Mouse (Mus musculus): ENCODE data around the gene Kifc5b. TPM values are rescaled to one million over a fixed set of nuclear protein-coding genes. Genes with fewer than 3 reads are reported as not detected.

Gene Kifc5b
- polyA plus RNA-seq (2012; rRNA removed; ENCODE audit: low replicate concordance) = 0.98 and 2.9 TPM in 2 replicates

DNA sequence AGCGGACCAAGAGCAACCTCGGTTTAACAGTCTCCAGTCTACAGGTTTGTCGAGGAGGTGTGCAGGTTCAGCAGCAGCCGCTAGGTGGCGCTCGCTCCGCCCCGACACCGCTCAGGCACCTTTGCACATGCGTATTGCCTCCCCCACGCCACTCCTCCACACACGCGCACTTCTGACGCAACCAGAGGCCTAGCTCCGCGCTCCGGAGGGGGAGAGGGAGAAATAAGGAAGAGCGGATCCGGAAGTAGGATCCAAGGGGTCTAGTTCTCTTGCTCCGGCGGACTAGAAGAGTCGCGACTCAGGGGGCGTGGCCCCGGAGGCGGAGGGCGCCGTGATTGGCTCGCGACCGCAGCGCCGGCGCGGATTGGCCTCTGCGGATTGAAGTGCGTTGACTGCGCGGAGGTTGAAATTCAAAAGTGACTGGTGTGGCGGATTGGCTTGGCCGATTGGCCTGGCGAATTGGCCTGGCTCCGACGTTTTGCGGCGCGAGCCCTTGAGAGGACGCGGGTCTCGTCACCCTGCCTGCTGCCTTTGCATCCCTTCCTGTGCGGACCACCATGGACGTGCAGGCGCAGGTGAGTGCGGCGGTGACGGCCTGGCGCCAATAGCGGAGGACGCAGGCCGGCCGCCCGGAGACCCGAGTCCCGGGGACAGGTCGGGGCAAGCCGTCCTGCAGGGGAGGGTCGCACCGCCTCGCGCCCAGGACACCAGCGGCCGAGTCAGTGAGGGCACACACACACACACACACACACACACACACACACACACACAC lies at the start of gene Kifc5b:
TSS of gene Kifc5b (plus strand) at position 381 of the 772 bp plus-strand sequence.

DNA sequence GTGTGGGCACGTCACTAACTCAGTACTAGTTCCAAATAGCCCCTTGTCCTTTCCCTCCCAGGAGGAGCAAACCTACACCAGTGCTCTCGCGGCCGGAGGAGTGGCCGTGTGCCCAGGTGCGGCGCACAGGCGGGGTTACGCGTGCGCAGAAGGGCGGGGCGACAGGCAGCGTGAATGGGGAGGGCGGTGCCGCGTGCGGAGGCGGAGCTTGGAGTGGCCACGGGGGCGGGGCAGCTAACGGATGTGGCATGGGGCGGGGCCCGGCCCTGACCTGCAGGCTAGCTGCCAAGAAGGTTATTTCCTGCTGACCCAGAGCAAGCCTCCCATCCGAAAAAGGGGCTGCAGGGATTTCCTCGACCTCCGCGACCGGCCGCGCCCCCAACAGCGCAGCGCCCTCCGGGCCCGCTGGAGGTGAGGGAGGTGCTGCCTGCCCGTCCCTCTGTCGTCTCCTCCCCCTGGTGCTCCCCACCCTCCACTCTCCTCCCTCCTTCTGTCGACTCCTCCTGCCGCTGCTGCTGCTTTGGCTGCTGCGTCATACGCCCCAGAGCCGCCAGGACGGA lies 16.0 kb downstream of the Kifc5b start, which contains the start of gene Phf1:
TSS of gene Phf1 (plus strand) at position 214 of the 560 bp plus-strand sequence.

DNA sequence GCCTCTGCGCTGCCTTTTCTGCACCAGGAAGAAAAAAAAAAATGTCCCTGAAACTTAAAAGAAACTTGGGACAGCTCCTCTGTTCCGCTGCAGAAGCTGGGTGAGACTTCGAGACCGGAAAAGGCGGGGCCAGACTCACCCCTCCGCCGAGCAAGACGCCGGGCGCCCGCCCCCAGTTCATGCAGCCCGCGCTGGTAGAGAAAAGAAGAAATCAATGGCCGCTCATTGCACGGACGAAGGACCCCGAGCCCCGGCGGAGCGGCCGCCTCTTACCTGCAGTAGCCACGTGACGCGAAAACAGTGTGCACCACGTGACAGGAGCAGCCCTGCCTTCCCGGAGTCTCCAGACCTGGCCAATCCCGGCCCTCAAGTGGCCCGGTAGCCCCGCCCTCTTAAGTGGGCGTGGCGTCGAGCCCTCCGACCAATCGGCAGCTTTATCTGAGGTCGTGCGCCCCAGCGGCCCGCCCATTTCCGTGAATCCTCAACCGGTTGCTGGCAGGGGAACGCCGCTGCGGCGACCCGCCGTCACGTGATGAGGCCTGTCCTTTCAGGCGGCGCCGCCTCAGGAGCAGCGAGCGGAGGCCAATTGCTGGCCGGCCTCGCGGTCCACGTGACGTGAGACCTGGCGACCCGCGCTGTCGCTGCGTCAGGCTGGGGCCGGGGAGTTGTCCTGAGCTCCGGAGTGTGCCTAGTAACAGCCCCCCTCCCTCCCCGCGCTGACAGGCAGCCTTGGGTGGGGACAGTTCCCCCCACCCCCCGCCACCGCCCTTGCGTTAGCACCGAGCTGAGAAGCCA lies 22.5 kb downstream of the Kifc5b start, which contains the start of gene Cuta:
TSS of gene Cuta (minus strand) at position 392 of the 795 bp plus-strand sequence.

DNA sequence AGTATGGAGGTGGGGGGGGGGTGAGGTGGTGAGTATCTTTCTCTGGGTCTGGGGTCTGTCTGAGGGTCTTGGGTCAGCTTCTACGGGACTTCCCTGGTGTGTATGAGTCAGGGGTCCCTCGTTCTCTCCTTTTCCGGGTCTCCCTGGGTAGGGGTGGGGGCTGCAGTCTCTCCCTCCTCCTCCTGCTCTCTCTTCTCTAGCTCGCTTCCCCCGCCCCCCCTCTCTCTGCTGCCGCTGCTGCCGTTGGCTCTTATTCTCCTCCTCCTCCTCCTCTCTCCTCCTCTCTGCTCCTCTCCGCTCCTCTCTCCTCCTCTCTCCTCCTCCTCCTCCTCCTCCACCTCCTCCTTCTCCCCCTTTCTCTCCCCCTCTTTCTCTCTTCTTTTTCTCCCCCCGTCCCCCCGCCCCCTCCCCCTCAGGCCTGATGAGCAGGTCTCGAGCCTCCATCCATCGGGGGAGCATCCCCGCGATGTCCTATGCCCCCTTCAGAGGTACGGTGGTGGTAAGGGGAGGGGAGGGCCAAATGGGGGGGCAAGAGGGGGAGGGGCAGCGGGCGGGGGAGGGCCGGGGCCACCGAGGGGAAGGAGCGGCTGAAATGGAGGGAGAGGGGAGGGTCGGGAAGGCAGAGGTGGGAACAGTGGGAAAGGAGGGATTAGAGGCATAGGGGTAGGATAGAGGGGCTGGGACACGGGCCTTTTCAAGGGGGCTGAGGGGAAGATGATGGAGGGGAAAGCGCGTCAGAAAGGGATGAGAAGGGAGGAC lies 24.3 kb downstream of the Kifc5b start, which contains the start of gene Syngap1:
TSS of gene Syngap1 (plus strand) at position 223 of the 759 bp plus-strand sequence.

DNA sequence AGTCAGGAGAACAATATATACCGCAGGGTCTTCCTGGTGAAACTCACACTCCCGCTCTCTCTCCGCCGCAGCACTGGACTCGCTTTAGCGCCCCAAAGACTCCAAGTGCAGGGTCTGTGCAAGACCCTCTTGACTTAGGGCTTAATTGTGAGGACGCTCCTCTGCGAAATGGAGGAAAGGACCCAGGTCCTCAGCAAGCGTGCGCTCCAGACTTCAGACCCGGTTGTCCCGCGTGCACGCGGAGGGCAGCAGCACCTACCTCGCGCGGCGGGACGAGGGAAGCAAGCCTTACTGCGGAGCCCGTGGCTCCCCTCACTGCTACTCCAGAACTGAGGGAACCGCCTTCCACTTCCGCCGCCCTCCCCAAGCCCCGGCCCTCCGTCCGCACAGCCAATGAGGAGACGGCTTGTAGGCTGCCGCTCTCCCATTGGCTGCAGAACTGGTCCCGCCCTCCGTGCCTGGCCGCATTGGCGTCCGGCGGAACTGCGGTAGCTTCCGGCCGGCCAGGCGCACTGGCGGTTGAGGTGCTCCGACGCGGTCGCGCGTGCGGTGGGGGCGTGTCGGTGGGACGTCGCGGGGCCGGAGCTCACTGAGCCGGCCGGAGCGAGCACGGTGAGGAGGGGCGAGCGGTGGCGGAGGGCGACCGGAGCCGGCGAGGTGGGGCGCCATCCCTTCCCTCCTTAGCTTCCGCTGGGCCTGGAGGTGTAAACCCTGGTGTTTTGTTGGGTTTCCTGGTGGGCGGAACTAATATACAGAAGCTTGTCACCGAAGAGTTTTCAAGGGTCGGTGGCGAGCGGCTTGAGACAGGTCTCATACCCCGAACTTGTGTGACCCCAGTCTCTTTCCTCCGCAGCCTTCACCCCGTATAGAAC lies 56.0 kb downstream of the Kifc5b start, which contains the start of gene Zbtb9:
TSS of gene Zbtb9 (plus strand) at position 465 of the 872 bp plus-strand sequence.

Other genes starting within 250 kb of the Kifc5b start
- gene Crebrf, start 201.4 kb upstream of the Kifc5b start, polyA plus RNA-seq (2012; rRNA removed; ENCODE audit: low replicate concordance) = 3.7 and 9.4 TPM in 2 replicates
- 16.9 and 22.9 TPM in 2 replicates for gene Bnip1, start 136.0 kb upstream of the Kifc5b start, polyA plus RNA-seq (2012; rRNA removed; ENCODE audit: low replicate concordance)
- not detected in 2 replicates for gene Nkx2-5, start 72.1 kb upstream of the Kifc5b start, polyA plus RNA-seq (2012; rRNA removed; ENCODE audit: low replicate concordance)
- gene Phf1, start 16.0 kb downstream of the Kifc5b start, polyA plus RNA-seq (2012; rRNA removed; ENCODE audit: low replicate concordance) = 67.9 and 147 TPM in 2 replicates
- 162 and 300 TPM in 2 replicates for gene Cuta, start 22.5 kb downstream of the Kifc5b start, polyA plus RNA-seq (2012; rRNA removed; ENCODE audit: low replicate concordance)
- 24.7 and 34.3 TPM in 2 replicates for gene Syngap1, start 24.2 kb downstream of the Kifc5b start, polyA plus RNA-seq (2012; rRNA removed; ENCODE audit: low replicate concordance)
- gene Zbtb9, start 56.1 kb downstream of the Kifc5b start, polyA plus RNA-seq (2012; rRNA removed; ENCODE audit: low replicate concordance) = 11.9 and 20.7 TPM in 2 replicates
- 59.1 and 66.6 TPM in 2 replicates for gene Bak1, start 111.9 kb downstream of the Kifc5b start, polyA plus RNA-seq (2012; rRNA removed; ENCODE audit: low replicate concordance)
- 14.7 and 32.4 TPM in 2 replicates for gene Itpr3, start 140.2 kb downstream of the Kifc5b start, polyA plus RNA-seq (2012; rRNA removed; ENCODE audit: low replicate concordance)
- 119 and 149 TPM in 2 replicates for gene Uqcc2, start 216.8 kb downstream of the Kifc5b start, polyA plus RNA-seq (2012; rRNA removed; ENCODE audit: low replicate concordance)